Mouse (Mus musculus) lung, embryonic 14.5 days (tissue): ENCODE data around the gene Gdpgp1. TPM values are rescaled to one million over a fixed set of nuclear protein-coding genes. Genes with fewer than 3 reads are reported as not detected.

ENCODE experiments used
- ATAC-seq: fragments of 200-750 bp; cut with Nextera tagmentation; 2 replicates; pipeline ENCODE4 v1.8.0; 2017; ENCODE audit warnings: mild to moderate bottlenecking, moderate TSS enrichment, moderate library complexity; ENCODE audit not compliant: insufficient read depth
- DNase-seq: peaks from one replicate; pipeline ENCODE4 v3.0.0-alpha.2; 2015
- H3K27ac ChIP-seq: fragments of 300-500 bp; sonication (generic); 2 replicates; pipeline ENCODE4 v1.5.1; 2014; ENCODE audit warnings: low read depth, mild to moderate bottlenecking, moderate library complexity
- H3K27me3 ChIP-seq: fragments of 300-500 bp; sonication (generic); 2 replicates; pipeline ENCODE4 v1.6.1; 2014; ENCODE audit warnings: low read length, control low read depth; ENCODE audit not compliant: insufficient read depth
- H3K36me3 ChIP-seq: fragments of 300-500 bp; sonication (generic); 2 replicates; pipeline ENCODE4 v1.6.1; 2014; ENCODE audit warnings: control low read depth; ENCODE audit not compliant: insufficient read depth
- H3K4me1 ChIP-seq: fragments of 300-500 bp; sonication (generic); 2 replicates; pipeline ENCODE4 v1.6.1; 2014; ENCODE audit warnings: antibody characterized with exemption, control low read depth; ENCODE audit not compliant: insufficient read depth
- H3K4me2 ChIP-seq: fragments of 300-500 bp; sonication (generic); 2 replicates; pipeline ENCODE4 v1.6.1; 2014; ENCODE audit warnings: mild to moderate bottlenecking
- H3K4me3 ChIP-seq: fragments of 300-500 bp; sonication (generic); 2 replicates; pipeline ENCODE4 v1.5.1; 2014; ENCODE audit warnings: low read depth, low read length
- H3K9ac ChIP-seq: fragments of 300-500 bp; sonication (generic); 2 replicates; pipeline ENCODE4 v1.6.1; 2014
- H3K9me3 ChIP-seq: fragments of 300-500 bp; sonication (generic); 2 replicates; pipeline ENCODE4 v1.6.1; 2016; ENCODE audit warnings: low read depth, low read length, control low read depth
- CTCF ChIP-seq: IDR thresholded peaks from 2 replicates; pipeline ENCODE4 v1.5.1; 2016; ENCODE audit warnings: antibody characterized with exemption, low read depth
- WGBS: fragments of 180-500 bp; shearing (Covaris S2); extraction: QIAGEN DNeasy Blood & Tissue Kit; methylation state at CpG from one replicate; pipeline ENCODE4 v1.1.7; 2014; 5-methylcytosine and 5-hydroxymethylcytosine counted together
- polyA plus RNA-seq: library from polyadenylated mRNA; unstranded; fragments of >200 nt; fragmentation: Nextera tagmentation; extraction: Ambion mirVana; gene quantifications from 2 replicates; pipeline ENCODE4 v1.2.1, GENCODE M21; 2014

Gene Gdpgp1
- polyA plus RNA-seq, 1 experiment from 2014 or later: 4.0 TPM

- Histone ChIP-seq H3K27ac (peak within 1 kb of the TSS; percentile 78), H3K27me3 (no peaks in the 10 kb centered on the region), H3K9me3 (no peaks in the 10 kb centered on the region), H3K4me1 (no peaks in the 10 kb centered on the region), H3K4me2 (peak within 1 kb of the TSS; percentile 77), H3K9ac (peak within 1 kb of the TSS; percentile 85), H3K36me3 (peaks cover 28% of the 10 kb centered on the region), H3K4me3 (peak within 1 kb of the TSS; percentile 76)
- peak; percentile 88 for ATAC-seq
- WGBS: 25% methylated on average over 40 of the region's 40 CpGs
- DNase-seq: peak; percentile 93
- TF ChIP-seq CTCF: 0 out of 2 replicates have a peak, but pooled peaks have one; percentile 23
Measured at GRCm38 (mm10) chr7:80260625-80261371, 28.1 kb downstream of the Gdpgp1 start, which contains the start of gene Ngrn. TSS of gene Ngrn (plus strand) at chr7:80261215.

GRCm38 (mm10) chr7:80261372-80261990 is 28.8 kb downstream of the Gdpgp1 start:
- Histone ChIP-seq H3K27me3 (no peaks in the 10 kb centered on the region), H3K36me3 (peaks cover 35% of the 10 kb centered on the region), H3K4me1 (no peaks in the 10 kb centered on the region), H3K27ac (peak overlapping the region; percentile 78), H3K9me3 (no peaks in the 10 kb centered on the region), H3K4me3 (peak overlapping the region; percentile 76), H3K9ac (peak overlapping the region; percentile 85), H3K4me2 (peak overlapping the region; percentile 77)
- peak; percentile 70 for ATAC-seq
- DNase-seq: peak; percentile 26
- WGBS: under 1% methylated on average over 32 of the region's 32 CpGs
- no peak for TF ChIP-seq CTCF

GRCm38 (mm10) chr7:80264606-80265005 is 31.9 kb downstream of the Gdpgp1 start:
- H3K4me3 ChIP-seq: no peak overlapping the region
- no peaks in the 10 kb centered on the region for H3K9me3 ChIP-seq
- H3K9ac ChIP-seq: no peak overlapping the region
- peaks cover 4% of the 10 kb centered on the region; the same call in 1 of the 2 replicates for H3K4me1 ChIP-seq
- 93% methylated on average over 12 of the region's 12 CpGs for WGBS
- no peaks in the 10 kb centered on the region for H3K27me3 ChIP-seq
- peaks cover 42% of the 10 kb centered on the region for H3K36me3 ChIP-seq
- H3K4me2 ChIP-seq: no peak overlapping the region
- no peak for TF ChIP-seq CTCF
- no peak overlapping the region for H3K27ac ChIP-seq
- ATAC-seq (no peak), DNase-seq (no peak)

- H3K9me3 ChIP-seq: no peaks in the 10 kb centered on the region
- no peak overlapping the region for H3K27ac ChIP-seq
- DNase-seq: no peak
- H3K9ac ChIP-seq: no peak overlapping the region
- TF ChIP-seq CTCF: no peak
- H3K36me3 ChIP-seq: peaks cover 46% of the 10 kb centered on the region
- no peak for ATAC-seq
- 71% methylated on average over 1 of the region's 1 CpGs for WGBS
- no peaks in the 10 kb centered on the region for H3K27me3 ChIP-seq
- H3K4me1 ChIP-seq: peaks cover 8% of the 10 kb centered on the region; the same call in 1 of the 2 replicates
- H3K4me2 ChIP-seq: no peak overlapping the region
- no peak overlapping the region for H3K4me3 ChIP-seq
Measured at GRCm38 (mm10) chr7:80267764-80268163, 35.1 kb downstream of the Gdpgp1 start.

- Histone ChIP-seq H3K27ac (peak within 1 kb of the TSS; percentile 63; the same call in 1 of the 2 replicates), H3K27me3 (no peaks in the 10 kb centered on the region), H3K4me3 (peak within 1 kb of the TSS; percentile 82), H3K9me3 (no peaks in the 10 kb centered on the region), H3K36me3 (peaks cover 40% of the 10 kb centered on the region), H3K4me2 (peak within 1 kb of the TSS; percentile 90), H3K4me1 (peaks cover 8% of the 10 kb centered on the region; the same call in 1 of the 2 replicates), H3K9ac (peak within 1 kb of the TSS; percentile 75)
- no peak for TF ChIP-seq CTCF
- DNase-seq (peak; percentile 98), ATAC-seq (peak; percentile 94)
- 3% methylated on average over 21 of the region's 21 CpGs for WGBS
Measured at GRCm38 (mm10) chr7:80268897-80269750, 36.5 kb downstream of the Gdpgp1 start, which contains the start of gene Vps33b. TSS of gene Vps33b (plus strand) at chr7:80269649.

- WGBS: under 1% methylated on average over 23 of the region's 23 CpGs
- H3K4me3 ChIP-seq: peak overlapping the region; percentile 82
- TF ChIP-seq CTCF: no peak
- peak overlapping the region; percentile 90 for H3K4me2 ChIP-seq
- peaks cover 40% of the 10 kb centered on the region for H3K36me3 ChIP-seq
- H3K27me3 ChIP-seq: no peaks in the 10 kb centered on the region
- ATAC-seq (peak; percentile 72), DNase-seq (peak; percentile 37)
- peaks cover 4% of the 10 kb centered on the region; the same call in 1 of the 2 replicates for H3K9me3 ChIP-seq
- peak overlapping the region; percentile 45; the same call in 1 of the 2 replicates for H3K27ac ChIP-seq
- peaks cover 8% of the 10 kb centered on the region; the same call in 1 of the 2 replicates for H3K4me1 ChIP-seq
- H3K9ac ChIP-seq: peak overlapping the region; percentile 75
Measured at GRCm38 (mm10) chr7:80269751-80270255, 37.1 kb downstream of the Gdpgp1 start.
